Mouse (Mus musculus) MEL (cell line): Measurements from ENCODE around the gene Ccdc167. TPM values are rescaled to one million over a fixed set of nuclear protein-coding genes. Genes with fewer than 3 reads are reported as not detected.

ENCODE experiments used
- DNase-seq: peaks from one replicate; pipeline ENCODE4 v3.0.0; 2011; ENCODE audit warnings: low read depth, low spot score
- H3K27ac ChIP-seq: 2 replicates; pipeline ENCODE4 v1.5.1; 2012; ENCODE audit warnings: low read depth, mild to moderate bottlenecking, control low read depth, low read length, moderate library complexity; ENCODE audit not compliant: control insufficient read depth
- H3K27me3 ChIP-seq, 2 experiments: fragments of 150-350 bp in 1 of 2; sonication (generic) in 1 of 2; 2 replicates each; pipeline ENCODE4 v1.6.1; 2012; ENCODE audit warnings: low read length in 2 of 2, mild to moderate bottlenecking in 2 of 2, improper control_type of control experiment in 1 of 2, moderate library complexity in 1 of 2; ENCODE audit not compliant: insufficient read depth in 2 of 2, control insufficient read depth in 1 of 2
- H3K36me3 ChIP-seq, 2 experiments: 2 replicates each; pipeline ENCODE4 v1.6.1; 2012 to 2014; ENCODE audit warnings: low read length in 2 of 2, improper control_type of control experiment in 1 of 2, inconsistent platforms in 1 of 2, mild to moderate bottlenecking in 1 of 2; ENCODE audit not compliant: insufficient read depth in 2 of 2, control insufficient read depth in 1 of 2
- H3K4me1 ChIP-seq, 2 experiments: fragments of 150-350 bp in 1 of 2; sonication (generic) in 1 of 2; 2 replicates each; pipeline ENCODE4 v1.6.1; 2012; ENCODE audit warnings: low read length in 2 of 2, improper control_type of control experiment in 1 of 2, mild to moderate bottlenecking in 1 of 2; ENCODE audit not compliant: insufficient read depth in 2 of 2, control insufficient read depth in 1 of 2
- H3K4me3 ChIP-seq, 2 experiments: fragments of 150-350 bp in 1 of 2; sonication (generic) in 1 of 2; 2 replicates each; pipeline ENCODE4 v1.5.1; 2012; ENCODE audit warnings: low read depth in 2 of 2, low read length in 2 of 2, mild to moderate bottlenecking in 2 of 2, moderate library complexity in 2 of 2, control low read depth in 1 of 2, improper control_type of control experiment in 1 of 2; ENCODE audit not compliant: control insufficient read depth in 1 of 2, insufficient read depth in 1 of 2
- H3K79me2 ChIP-seq: 2 replicates; pipeline ENCODE4 v1.6.1; 2012; ENCODE audit warnings: mild to moderate bottlenecking, low read length, moderate library complexity; ENCODE audit not compliant: control insufficient read depth, poor library complexity, insufficient read depth
- H3K9ac ChIP-seq: 2 replicates; pipeline ENCODE4 v1.6.1; 2012; ENCODE audit warnings: low read depth, mild to moderate bottlenecking, control low read depth, low read length, moderate library complexity; ENCODE audit not compliant: control insufficient read depth, poor library complexity, severe bottlenecking
- H3K9me3 ChIP-seq: fragments of 150-350 bp; sonication (generic); replicated peaks from 2 replicates; pipeline ENCODE4 v1.6.1; 2012; ENCODE audit warnings: mild to moderate bottlenecking, low read length, improper control_type of control experiment, moderate library complexity; ENCODE audit not compliant: insufficient read depth
- CHD1 ChIP-seq: IDR thresholded peaks from 2 replicates; pipeline ENCODE4 v1.6.1; 2012; ENCODE audit warnings: low read depth, mild to moderate bottlenecking, inconsistent platforms, low read length, improper control_type of control experiment
- CTCF ChIP-seq, 3 experiments: IDR thresholded peaks in 2 of 3; conservative IDR thresholded peaks in 1 of 3; 2 replicates each; pipeline ENCODE4 v1.5.1; 2011 to 2012; ENCODE audit warnings: low read length in 3 of 3, low read depth in 2 of 3, mild to moderate bottlenecking in 2 of 3, improper control_type of control experiment in 1 of 3, inconsistent platforms in 1 of 3, mixed read lengths in 1 of 3, moderate library complexity in 1 of 3; ENCODE audit not compliant: control insufficient read depth in 1 of 3, insufficient read depth in 1 of 3, poor library complexity in 1 of 3, severe bottlenecking in 1 of 3
- ELF1 ChIP-seq: IDR thresholded peaks from 2 replicates; pipeline ENCODE4 v1.6.1; 2014; ENCODE audit warnings: low read depth, mild to moderate bottlenecking, inconsistent platforms, low read length, improper control_type of control experiment, moderate library complexity
- EP300 ChIP-seq, 2 experiments: IDR thresholded peaks; 2 replicates each; pipeline ENCODE4 v1.6.1; 2011; ENCODE audit warnings: improper control_type of control experiment in 2 of 2, low read length in 2 of 2, low read depth in 1 of 2, mild to moderate bottlenecking in 1 of 2
- GABPA ChIP-seq: IDR thresholded peaks from 2 replicates; pipeline ENCODE4 v1.6.1; 2012; ENCODE audit warnings: low read depth, mild to moderate bottlenecking, inconsistent platforms, low read length, improper control_type of control experiment, moderate library complexity
- GATA1 ChIP-seq: IDR thresholded peaks from 2 replicates; pipeline ENCODE4 v1.6.1; 2011; ENCODE audit warnings: low read depth, low read length, improper control_type of control experiment
- HCFC1 ChIP-seq: IDR thresholded peaks from 2 replicates; pipeline ENCODE4 v1.6.1; 2012; ENCODE audit warnings: low read depth, mild to moderate bottlenecking, inconsistent platforms, low read length, improper control_type of control experiment, moderate library complexity
- JUND ChIP-seq: IDR thresholded peaks from 2 replicates; pipeline ENCODE4 v1.6.1; 2011; ENCODE audit warnings: low read depth, mild to moderate bottlenecking, improper control_type of control experiment, low read length
- KAT2A ChIP-seq: conservative IDR thresholded peaks from 2 replicates; pipeline ENCODE4 v1.6.1; 2012; ENCODE audit warnings: low read depth, low read length, improper control_type of control experiment, inconsistent platforms
- MAFK ChIP-seq: IDR thresholded peaks from 2 replicates; pipeline ENCODE4 v1.6.1; 2011; ENCODE audit warnings: low read depth, mild to moderate bottlenecking, low read length, improper control_type of control experiment, borderline replicate concordance
- MAX ChIP-seq: IDR thresholded peaks from 2 replicates; pipeline ENCODE4 v1.6.1; 2011; ENCODE audit warnings: low read length, improper control_type of control experiment
- MAZ ChIP-seq: IDR thresholded peaks from 2 replicates; pipeline ENCODE4 v1.6.1; 2012; ENCODE audit warnings: low read depth, mild to moderate bottlenecking, inconsistent platforms, low read length, improper control_type of control experiment
- MYB ChIP-seq: IDR thresholded peaks from 2 replicates; pipeline ENCODE4 v1.6.1; 2011; ENCODE audit warnings: mild to moderate bottlenecking, low read depth, low read length, improper control_type of control experiment
- POLR2A ChIP-seq, 2 experiments: IDR thresholded peaks; 2 replicates each; pipeline ENCODE4 v1.6.1; 2011 to 2012; ENCODE audit warnings: low read length in 2 of 2, mild to moderate bottlenecking in 2 of 2, control low read depth in 1 of 2, improper control_type of control experiment in 1 of 2, low read depth in 1 of 2, moderate library complexity in 1 of 2; ENCODE audit not compliant: control insufficient read depth in 1 of 2, insufficient read depth in 1 of 2, poor library complexity in 1 of 2
- POLR2AphosphoS2 ChIP-seq: IDR thresholded peaks from 2 replicates; pipeline ENCODE4 v1.6.1; 2011; ENCODE audit warnings: low read length, improper control_type of control experiment
- RAD21 ChIP-seq: IDR thresholded peaks from 2 replicates; pipeline ENCODE4 v1.6.1; 2011; ENCODE audit warnings: mild to moderate bottlenecking, low read depth, low read length, improper control_type of control experiment
- RCOR1 ChIP-seq: IDR thresholded peaks from 2 replicates; pipeline ENCODE4 v1.6.1; 2012; ENCODE audit warnings: low read depth, mild to moderate bottlenecking, inconsistent platforms, low read length, improper control_type of control experiment
- SMC3 ChIP-seq: IDR thresholded peaks from 2 replicates; pipeline ENCODE4 v1.6.1; 2011; ENCODE audit warnings: low read depth, low read length, improper control_type of control experiment
- TCF12 ChIP-seq: IDR thresholded peaks from 2 replicates; pipeline ENCODE4 v1.6.1; 2014; ENCODE audit warnings: low read depth, mild to moderate bottlenecking, inconsistent platforms, low read length, improper control_type of control experiment, moderate library complexity
- UBTF ChIP-seq: IDR thresholded peaks from 2 replicates; pipeline ENCODE4 v1.6.1; 2012; ENCODE audit warnings: low read depth, mild to moderate bottlenecking, inconsistent platforms, low read length, improper control_type of control experiment, moderate library complexity, borderline replicate concordance; ENCODE audit not compliant: insufficient read depth
- USF1 ChIP-seq: IDR thresholded peaks from 2 replicates; pipeline ENCODE4 v1.6.1; 2014; ENCODE audit warnings: low read depth, mild to moderate bottlenecking, inconsistent platforms, low read length, improper control_type of control experiment, moderate library complexity
- ZC3H11A ChIP-seq: IDR thresholded peaks from 2 replicates; pipeline ENCODE4 v1.6.1; 2012; ENCODE audit warnings: low read depth, mild to moderate bottlenecking, inconsistent platforms, low read length, improper control_type of control experiment
- ZKSCAN1 ChIP-seq: IDR thresholded peaks from 2 replicates; pipeline ENCODE4 v1.6.1; 2012; ENCODE audit warnings: low read depth, mild to moderate bottlenecking, inconsistent platforms, low read length, improper control_type of control experiment, moderate library complexity
- ZMIZ1 ChIP-seq: IDR thresholded peaks from 2 replicates; pipeline ENCODE4 v1.6.1; 2012; ENCODE audit warnings: low read depth, mild to moderate bottlenecking, inconsistent platforms, low read length, improper control_type of control experiment, moderate library complexity
- ZNF384 ChIP-seq: IDR thresholded peaks from 2 replicates; pipeline ENCODE4 v1.6.1; 2012; ENCODE audit warnings: low read depth, mild to moderate bottlenecking, inconsistent platforms, low read length, improper control_type of control experiment
- polyA plus RNA-seq, 2 experiments: library from polyadenylated mRNA; stranded (reverse) in 1 of 2; unstranded in 1 of 2; fragments of >175 nt in 1 of 2; fragments of >200 nt in 1 of 2; gene quantifications; 2 replicates each; pipeline versions ENCODE4 v1.2.1 to v1.2.4; 2012; ENCODE audit warnings: low replicate concordance in 2 of 2, low read depth in 1 of 2; ENCODE audit not compliant: insufficient read length in 2 of 2, insufficient read depth in 1 of 2, missing spikeins in 1 of 2
- total RNA-seq: library from RNA; depleted of rRNA; stranded (reverse); fragments of 300-350 nt; gene quantifications from 2 replicates; pipeline ENCODE4 v1.2.3, GENCODE M21; 2012

Ccdc167 gene
- total and polyA plus RNA-seq, 3 experiments, result 12.1 to 13.4 TPM; not detected in 1

DNA sequence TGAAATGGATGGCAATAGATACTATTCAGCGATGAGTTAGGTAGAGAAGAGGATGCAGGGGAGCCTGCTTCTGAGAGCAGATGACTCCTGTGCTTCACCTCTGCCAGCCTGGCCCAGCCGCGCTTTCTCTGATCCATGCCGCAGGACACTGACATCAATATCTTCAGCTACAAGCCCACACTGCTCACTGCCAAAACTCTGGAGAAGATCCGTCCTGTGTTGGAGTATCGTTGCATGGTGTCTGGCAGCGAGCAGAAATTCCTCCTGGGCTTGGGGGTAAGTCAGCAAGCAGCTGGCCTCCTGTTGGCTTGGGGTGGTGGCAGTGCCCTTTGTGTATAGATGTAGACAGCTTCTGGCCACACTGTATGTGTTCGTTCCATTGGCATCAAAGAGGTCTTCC, 19.9 kb downstream of the Ccdc167 start:
- H3K9ac ChIP-seq, result no peak overlapping the region
- H3K4me1 ChIP-seq, result peaks cover 10% of the 10 kb centered on the region in 2 experiments
- H3K79me2 ChIP-seq, result no peaks in the 10 kb centered on the region
- H3K4me3 ChIP-seq, result no peak overlapping the region
- TF ChIP-seq POLR2A (IDR thresholded peaks at IDR 0.05; ENCODE audit: control insufficient read depth in 1 of 2, insufficient read depth in 1 of 2, low read depth in 1 of 2, low read length in 2 of 2, poor library complexity in 1 of 2) (no peak), ZKSCAN1 (no peak), MAZ (no peak), ELF1 (no peak)
- no peak overlapping the region for H3K27ac ChIP-seq
- H3K27me3 ChIP-seq, result no peaks in the 10 kb centered on the region
- H3K9me3 ChIP-seq, result no peaks in the 10 kb centered on the region
- DNase-seq, result no peak
- peaks cover 13 to 16% of the 10 kb centered on the region in 2 experiments for H3K36me3 ChIP-seq

- no peak for DNase-seq
- H3K4me1 ChIP-seq, result peaks cover 23 to 29% of the 10 kb centered on the region in 2 experiments
- H3K36me3 ChIP-seq, result peaks cover 17 to 36% of the 10 kb centered on the region in 2 experiments
- H3K9me3 ChIP-seq, result no peaks in the 10 kb centered on the region
- no peak overlapping the region for H3K27ac ChIP-seq
- no peak overlapping the region for H3K9ac ChIP-seq
- TF ChIP-seq UBTF (no peak), HCFC1 (no peak), POLR2A (IDR thresholded peaks at IDR 0.05; ENCODE audit: control insufficient read depth in 1 of 2, insufficient read depth in 1 of 2, low read depth in 1 of 2, low read length in 2 of 2, poor library complexity in 1 of 2) (no peak), MAX (no peak), CHD1 (no peak), ZC3H11A (no peak), GABPA (no peak), ELF1 (no peak), TCF12 (no peak), SMC3 (no peak), CTCF (IDR thresholded peaks at IDR 0.05 in 2 of 3, conservative IDR thresholded peaks at IDR 0.05 in 1 of 3; ENCODE audit: control insufficient read depth in 1 of 3, insufficient read depth in 1 of 3, low read depth in 2 of 3, low read length in 3 of 3, poor library complexity in 1 of 3, severe bottlenecking in 1 of 3) (no peak), MYB (no peak), EP300 (IDR thresholded peaks at IDR 0.05; ENCODE audit: low read depth in 1 of 2, low read length in 2 of 2) (no peak)
- H3K4me3 ChIP-seq, result no peak overlapping the region
- H3K79me2 ChIP-seq, result no peaks in the 10 kb centered on the region
- H3K27me3 ChIP-seq, result no peaks in the 10 kb centered on the region
Observed at GRCm38 (mm10) chr17:29694516-29694915, 22.3 kb downstream of the Ccdc167 start.

DNA sequence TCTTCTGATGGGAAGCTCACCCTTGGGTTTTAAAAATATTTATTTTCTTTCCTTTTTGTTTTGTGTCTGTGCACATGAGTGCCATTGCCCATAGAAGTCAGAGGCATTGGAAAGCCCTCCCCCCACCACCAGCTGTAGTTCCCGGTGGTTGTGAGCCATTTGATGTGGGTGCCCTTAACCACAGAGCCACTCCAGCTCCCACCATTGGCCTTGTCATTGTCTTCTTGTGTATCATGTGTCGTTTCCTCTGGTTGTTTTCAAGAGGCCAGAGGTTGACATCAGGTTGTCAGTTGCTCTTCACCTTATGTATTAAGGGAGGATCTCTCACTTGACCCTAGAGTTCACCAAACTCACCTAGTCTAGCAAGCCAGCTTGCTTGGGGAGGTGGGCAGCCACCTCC, 23.3 kb downstream of the Ccdc167 start:
- no peak for DNase-seq
- Histone ChIP-seq H3K4me1 (peaks cover 23 to 30% of the 10 kb centered on the region in 2 experiments), H3K79me2 (no peaks in the 10 kb centered on the region), H3K27ac (peak overlapping the region; percentile 96), H3K9ac (no peak overlapping the region), H3K9me3 (no peaks in the 10 kb centered on the region), H3K27me3 (no peaks in the 10 kb centered on the region), H3K36me3 (peaks cover 16 to 38% of the 10 kb centered on the region in 2 experiments)
- TF ChIP-seq RCOR1, result no peak
- no peak for TF ChIP-seq MAZ
- TF ChIP-seq MAFK, result no peak
- TF ChIP-seq USF1, result no peak
- no peak for TF ChIP-seq POLR2AphosphoS2
- TF ChIP-seq GATA1, result no peak
- no peak for TF ChIP-seq ZNF384
- no peak for TF ChIP-seq KAT2A
- no peak for TF ChIP-seq TCF12
- no peak for TF ChIP-seq JUND
- TF ChIP-seq EP300 (IDR thresholded peaks at IDR 0.05; ENCODE audit: low read depth in 1 of 2, low read length in 2 of 2), result no peak
- TF ChIP-seq RAD21, result no peak
- TF ChIP-seq ZMIZ1, result no peak
- TF ChIP-seq ZC3H11A, result no peak
- TF ChIP-seq, all 39 proteins: peak for 0
- H3K4me3 ChIP-seq, result no peak overlapping the region
